Mouse (Mus musculus): Measurements from ENCODE around the gene Vmp1. TPM values are rescaled to one million over a fixed set of nuclear protein-coding genes. Genes with fewer than 3 reads are reported as not detected.

Gene Vmp1
- 60.3 TPM for polyA plus RNA-seq (2014; fragmentation: Illumina TruSeq; extraction: RNeasy Lipid Tissue Mini Kit (QIAGEN cat#74804); ENCODE audit: low read depth, low replicate concordance)

DNA sequence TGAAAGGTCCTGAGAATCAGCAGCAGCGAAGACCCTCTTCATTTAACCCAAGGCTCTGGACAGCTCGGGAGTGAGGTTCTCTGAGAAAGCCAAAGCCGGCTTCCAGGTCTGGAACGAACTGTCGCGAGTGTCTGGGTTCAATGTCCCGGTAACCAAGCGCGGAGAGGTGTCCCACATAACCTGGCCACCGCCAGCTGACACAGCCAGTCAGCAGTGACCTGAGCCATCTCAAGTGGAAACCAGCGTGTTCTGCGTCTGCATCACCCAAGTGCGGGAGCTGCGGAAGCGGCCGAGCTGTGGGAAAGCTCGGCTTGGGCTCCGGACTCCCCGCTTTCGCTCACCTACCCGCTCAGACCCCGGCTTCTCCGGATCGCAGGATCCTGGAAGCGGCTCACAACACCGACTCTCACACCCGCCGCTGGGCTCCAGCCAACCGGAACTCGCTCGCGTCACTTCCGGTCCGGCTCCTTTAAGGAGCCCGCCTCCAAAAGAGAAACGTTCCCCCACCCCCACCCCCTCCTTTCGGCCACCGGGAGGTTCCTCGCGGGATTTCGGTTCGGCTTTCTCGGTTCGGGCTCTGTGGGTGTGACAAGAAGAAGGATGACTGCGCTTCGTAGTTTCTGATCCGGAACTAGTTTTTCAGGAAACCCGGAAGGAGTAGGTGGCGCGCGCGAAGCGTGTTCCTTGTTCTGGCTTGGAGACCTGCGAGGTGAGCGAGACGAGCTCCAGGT is at the start of gene Vmp1, which contains the start of gene Ptrh2:
TSS of gene Vmp1 (minus strand) at position 442 of the 731 bp plus-strand sequence.
TSS of gene Ptrh2 (plus strand) at position 591 of the 731 bp plus-strand sequence.

DNA sequence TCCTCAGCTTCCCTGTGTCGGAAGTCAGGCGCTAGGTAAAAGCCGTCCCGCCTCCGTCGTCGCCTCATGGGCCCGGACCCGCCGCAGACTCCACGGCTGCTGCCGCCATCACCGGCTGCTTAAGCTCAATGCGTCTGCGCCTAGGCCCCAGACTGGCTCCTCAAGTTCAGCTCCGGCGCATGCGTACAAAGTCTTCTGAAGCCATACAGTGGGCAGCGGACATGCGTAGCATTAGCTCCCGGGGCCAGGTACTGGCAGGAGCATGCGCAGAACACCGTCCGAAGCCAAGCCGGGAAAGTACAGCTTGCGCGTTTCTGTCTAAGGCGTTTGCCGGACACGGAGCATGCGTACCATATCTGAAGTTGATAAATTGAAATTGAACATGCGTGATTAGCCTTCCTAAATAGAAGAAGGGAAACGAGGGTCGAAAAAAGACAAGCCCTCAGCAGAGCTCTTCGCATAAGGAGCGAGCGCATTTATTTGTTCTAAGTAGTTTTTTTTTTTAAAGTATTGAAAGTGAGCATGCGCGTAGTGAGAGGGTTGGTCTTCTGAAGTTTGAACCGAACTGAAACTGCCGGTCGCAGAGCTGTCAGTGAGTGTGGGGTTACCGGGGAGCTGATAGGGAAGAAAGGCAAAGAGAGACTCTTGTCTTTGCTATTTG is 138.9 kb downstream of the Vmp1 start, which contains the start of the genes Rps6kb1 and Tubd1:
TSS of gene Rps6kb1 (minus strand) at position 167 of the 661 bp plus-strand sequence.
TSS of gene Tubd1 (plus strand) at position 353 of the 661 bp plus-strand sequence.

Other genes starting within 250 kb of the Vmp1 start
- gene Rnft1, start 199.2 kb downstream of the Vmp1 start, polyA plus RNA-seq (2014; fragmentation: Illumina TruSeq; extraction: RNeasy Lipid Tissue Mini Kit (QIAGEN cat#74804); ENCODE audit: low read depth, low replicate concordance), result 29.8 TPM
- gene Rps6kb1, start 139.0 kb downstream of the Vmp1 start, polyA plus RNA-seq (2014; fragmentation: Illumina TruSeq; extraction: RNeasy Lipid Tissue Mini Kit (QIAGEN cat#74804); ENCODE audit: low read depth, low replicate concordance), result 19.0 TPM
- 12.3 TPM for gene Tubd1, start 138.8 kb downstream of the Vmp1 start, polyA plus RNA-seq (2014; fragmentation: Illumina TruSeq; extraction: RNeasy Lipid Tissue Mini Kit (QIAGEN cat#74804); ENCODE audit: low read depth, low replicate concordance)
- 9.0 TPM for gene Ptrh2, start 149 bp upstream of the Vmp1 start, polyA plus RNA-seq (2014; fragmentation: Illumina TruSeq; extraction: RNeasy Lipid Tissue Mini Kit (QIAGEN cat#74804); ENCODE audit: low read depth, low replicate concordance)
- 126 TPM for gene Cltc, start 73.7 kb upstream of the Vmp1 start, polyA plus RNA-seq (2014; fragmentation: Illumina TruSeq; extraction: RNeasy Lipid Tissue Mini Kit (QIAGEN cat#74804); ENCODE audit: low read depth, low replicate concordance)
- gene Dhx40, start 123.9 kb upstream of the Vmp1 start, polyA plus RNA-seq (2014; fragmentation: Illumina TruSeq; extraction: RNeasy Lipid Tissue Mini Kit (QIAGEN cat#74804); ENCODE audit: low read depth, low replicate concordance), result 15.2 TPM